Mouse (Mus musculus): ENCODE data around the gene Col18a1.

DNA sequence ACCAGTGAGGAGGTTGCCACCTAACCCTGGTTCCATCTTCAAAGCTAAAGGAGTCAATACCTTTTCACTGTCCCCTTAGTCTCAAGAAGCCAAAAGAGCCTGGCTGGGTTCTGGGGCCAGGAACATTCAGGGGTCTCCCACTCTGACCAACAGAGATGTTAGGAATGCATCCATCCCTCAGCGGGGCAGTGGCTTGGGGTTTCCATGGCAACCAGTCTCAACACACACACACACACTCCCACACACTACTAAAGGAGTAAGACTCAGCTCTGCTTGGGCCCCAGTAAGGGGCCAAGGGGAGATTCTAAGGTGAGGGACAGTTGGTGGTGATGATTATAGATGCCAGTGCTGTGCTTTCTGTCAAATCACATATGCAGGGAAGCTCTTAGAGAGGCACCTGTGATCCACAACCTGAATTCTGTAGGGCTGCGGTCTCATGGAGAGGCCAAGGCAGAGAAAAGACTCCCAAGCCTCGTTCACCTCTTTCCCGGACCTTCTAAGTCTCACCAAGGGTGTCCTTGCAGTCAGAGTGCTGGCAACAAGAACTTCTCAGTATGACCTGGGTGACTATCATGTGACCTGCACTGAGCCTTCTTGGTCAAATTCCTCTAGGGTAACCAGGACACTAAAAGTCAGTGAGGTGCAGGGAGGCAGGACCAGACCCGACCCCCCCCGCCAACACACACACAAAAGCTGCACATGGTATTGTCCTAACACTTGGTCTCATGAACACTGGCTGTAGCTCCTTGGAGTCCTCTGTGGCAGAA lies 46.2 kb upstream of the Col18a1 start:
- TF ChIP-seq CTCF (IDR thresholded peaks at IDR 0.05; ENCODE audit: extremely low read depth, insufficient read length, insufficient replicate concordance, low read depth, low read length), result no peak
- no peak for TF ChIP-seq POLR2A (IDR thresholded peaks at IDR 0.05; ENCODE audit: low read depth, low read length)

All from small intestine, adult 2 months (tissue).